Mouse (Mus musculus) thymus, adult 2 months (tissue): Measurements from ENCODE around the gene Clmn. TPM values are rescaled to one million over a fixed set of nuclear protein-coding genes. Genes with fewer than 3 reads are reported as not detected.
"Not testable (repeated sequence)": the region's sequence is repeated elsewhere in the genome, so short reads cannot be mapped to it uniquely, and the experiment has no call there.

Experiments used
- DNase-seq: peaks from one replicate; pipeline ENCODE4 v3.0.0; 2021
- H3K27ac ChIP-seq: fragments of 200-500 bp; 2 replicates; pipeline ENCODE4 v1.5.1; 2012; ENCODE audit warnings: low read length, control low read depth; ENCODE audit not compliant: control insufficient read depth, insufficient read depth
- H3K27me3 ChIP-seq: fragments of 200-500 bp; 2 replicates; pipeline ENCODE4 v1.6.1; 2012; ENCODE audit warnings: mild to moderate bottlenecking, low read length, moderate library complexity, mixed read lengths; ENCODE audit not compliant: control insufficient read depth, insufficient read depth
- H3K36me3 ChIP-seq: fragments of 200-500 bp; 2 replicates; pipeline ENCODE4 v1.6.1; 2012; ENCODE audit warnings: mild to moderate bottlenecking, low read length, moderate library complexity; ENCODE audit not compliant: control insufficient read depth, insufficient read depth
- H3K4me1 ChIP-seq: fragments of 200-500 bp; replicated peaks from 2 replicates; pipeline ENCODE4 v1.6.1; 2012; ENCODE audit warnings: low read length; ENCODE audit not compliant: control insufficient read depth, insufficient read depth
- H3K4me3 ChIP-seq: fragments of 200-500 bp; 2 replicates; pipeline ENCODE4 v1.5.1; 2012; ENCODE audit warnings: mild to moderate bottlenecking, low read length, control low read depth, moderate library complexity; ENCODE audit not compliant: control insufficient read depth, insufficient read depth
- CTCF ChIP-seq: fragments of 200-500 bp; IDR thresholded peaks from 2 replicates; pipeline ENCODE4 v1.5.1; 2012; ENCODE audit warnings: mild to moderate bottlenecking, control low read depth, low read length, moderate library complexity, borderline replicate concordance; ENCODE audit not compliant: control insufficient read depth, poor library complexity, insufficient read depth; ENCODE audit errors: extremely low read depth
- POLR2A ChIP-seq: fragments of 200-500 bp; IDR thresholded peaks from 2 replicates; pipeline ENCODE4 v1.6.1; 2012; ENCODE audit warnings: mild to moderate bottlenecking, low read length, control low read depth, moderate library complexity; ENCODE audit not compliant: control insufficient read depth, poor library complexity, insufficient read depth; ENCODE audit errors: extremely low read depth
- WGBS: fragments of 180-500 bp; shearing (Covaris S2); methylation state at CpG from one replicate; pipeline ENCODE4 v1.1.7; 2018; 5-methylcytosine and 5-hydroxymethylcytosine counted together
- polyA plus RNA-seq: library from polyadenylated mRNA; depleted of rRNA; stranded (reverse); fragments of >200 nt; gene quantifications from 2 replicates; pipeline ENCODE4 v1.2.3, GENCODE M21; 2012

Gene Clmn
- polyA plus RNA-seq, 1 experiment = 1.0 TPM

GRCm38 (mm10) chr12:104737666-104738065 is 127.2 kb downstream of the Clmn start:
- H3K36me3 ChIP-seq = peaks cover under 1% of the 10 kb centered on the region; the same call in 1 of the 2 replicates
- no peak overlapping the region for H3K4me3 ChIP-seq
- 97% methylated on average over 10 of the region's 10 CpGs for WGBS
- no peak for DNase-seq
- no peak for TF ChIP-seq POLR2A
- TF ChIP-seq CTCF = no peak
- H3K27ac ChIP-seq = no peak overlapping the region
- H3K4me1 ChIP-seq = no peaks in the 10 kb centered on the region
- no peaks in the 10 kb centered on the region for H3K27me3 ChIP-seq

GRCm38 (mm10) chr12:104735993-104736395 is 128.9 kb downstream of the Clmn start:
- no peak overlapping the region for H3K4me3 ChIP-seq
- no peaks in the 10 kb centered on the region for H3K27me3 ChIP-seq
- DNase-seq = no peak
- TF ChIP-seq CTCF (no peak), POLR2A (no peak)
- H3K36me3 ChIP-seq = peaks cover 16% of the 10 kb centered on the region
- H3K27ac ChIP-seq = no peak overlapping the region
- 93% methylated on average over 3 of the region's 3 CpGs for WGBS
- no peaks in the 10 kb centered on the region for H3K4me1 ChIP-seq

GRCm38 (mm10) chr12:104733165-104733564 is 131.7 kb downstream of the Clmn start:
- H3K4me3 ChIP-seq = no peak overlapping the region
- no peak for DNase-seq
- TF ChIP-seq POLR2A (no peak), CTCF (no peak)
- no peak overlapping the region for H3K27ac ChIP-seq
- peaks cover 42% of the 10 kb centered on the region for H3K36me3 ChIP-seq
- H3K4me1 ChIP-seq = no peaks in the 10 kb centered on the region
- H3K27me3 ChIP-seq = no peaks in the 10 kb centered on the region

GRCm38 (mm10) chr12:104731782-104732181 is 133.1 kb downstream of the Clmn start:
- peaks cover 56% of the 10 kb centered on the region for H3K36me3 ChIP-seq
- no peaks in the 10 kb centered on the region for H3K4me1 ChIP-seq
- DNase-seq = no peak
- no peak overlapping the region for H3K4me3 ChIP-seq
- H3K27me3 ChIP-seq = no peaks in the 10 kb centered on the region
- TF ChIP-seq CTCF (no peak), POLR2A (no peak)
- WGBS = 96% methylated on average over 3 of the region's 3 CpGs
- H3K27ac ChIP-seq = no peak overlapping the region

GRCm38 (mm10) chr12:104726436-104726835 is 138.4 kb downstream of the Clmn start:
- H3K36me3 ChIP-seq = peaks cover 70% of the 10 kb centered on the region
- not testable (repeated sequence) for H3K27ac ChIP-seq, H3K4me3 ChIP-seq, H3K4me1 ChIP-seq, DNase-seq, H3K27me3 ChIP-seq
- 98% methylated on average over 2 of the region's 2 CpGs for WGBS

- no peak for TF ChIP-seq CTCF
- no peak for TF ChIP-seq POLR2A
- Histone ChIP-seq H3K4me1 (no peaks in the 10 kb centered on the region), H3K4me3 (no peak overlapping the region), H3K27me3 (no peaks in the 10 kb centered on the region), H3K27ac (no peak overlapping the region), H3K36me3 (peaks cover 35% of the 10 kb centered on the region)
- WGBS = 98% methylated on average over 10 of the region's 10 CpGs
- DNase-seq = no peak
Measured at GRCm38 (mm10) chr12:104722056-104722455, 142.8 kb downstream of the Clmn start.

GRCm38 (mm10) chr12:104721011-104721410 is 143.9 kb downstream of the Clmn start:
- no peak for TF ChIP-seq CTCF
- no peak for TF ChIP-seq POLR2A
- Histone ChIP-seq H3K36me3 (peaks cover 28% of the 10 kb centered on the region), H3K27ac (no peak overlapping the region), H3K4me1 (no peaks in the 10 kb centered on the region), H3K4me3 (no peak overlapping the region), H3K27me3 (no peaks in the 10 kb centered on the region)
- WGBS = 91% methylated on average over 3 of the region's 3 CpGs
- no peak for DNase-seq
